24 mouse cellular contexts compared by ENCODE assay signal in the genomic region with DNA sequence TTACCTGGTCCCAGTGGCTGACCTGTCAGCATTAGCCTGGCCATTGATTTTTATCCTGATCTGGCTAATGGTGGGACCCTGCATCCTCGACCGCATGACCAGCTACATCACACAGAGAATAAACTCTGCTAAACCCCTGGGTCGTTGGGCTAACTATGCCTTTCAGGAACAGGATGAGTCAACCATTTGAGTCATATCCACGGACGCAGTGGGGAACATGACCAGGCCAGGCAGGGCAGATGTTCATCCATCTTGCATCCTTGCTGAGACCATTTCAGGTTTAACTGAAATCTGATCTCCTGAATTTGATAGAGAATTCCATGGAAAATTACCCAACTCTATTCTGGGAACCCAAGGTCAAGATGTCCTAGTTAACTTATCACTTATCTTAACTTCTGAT.
"Had no signal": no experiment of that assay in that cellular context is flagged by ENCODE, and none has a peak within 500 bp of the region (broad histone marks: within the 10 kb centered on the region; RNA-seq: fewer than 3 reads in every experiment).

No protein-coding gene starts in this region.

- H3K9ac ChIP-seq: heart, embryonic 13.5 days; heart, embryonic 15.5 days; hindbrain, embryonic 13.5 days; hindbrain, embryonic 15.5 days; kidney, embryonic 15.5 days; limb, embryonic 13.5 days; limb, embryonic 15.5 days; liver, embryonic 12.5 days; liver, embryonic 14.5 days had no signal

- H3K36me3 ChIP-seq: heart, embryonic 13.5 days; heart, embryonic 15.5 days; hindbrain, embryonic 13.5 days; hindbrain, embryonic 15.5 days; kidney, embryonic 15.5 days; limb, embryonic 13.5 days; limb, embryonic 15.5 days; liver, embryonic 12.5 days had no signal

- DNase-seq: gastrocnemius, postnatal 36 days; heart, adult 11 months; heart, adult 2 months; heart, postnatal 14 days; heart, postnatal 36 days; kidney, adult 11 months; kidney, postnatal 14 days; layer of hippocampus, adult 9-11 months; layer of hippocampus, postnatal 36 days; left cerebral cortex, postnatal 4 days; lung, adult 18-20 months had no signal

- H3K4me3 ChIP-seq: heart, adult 2 months; heart, embryonic 13.5 days; heart, embryonic 15.5 days; hindbrain, embryonic 13.5 days; hindbrain, embryonic 15.5 days; kidney, embryonic 15.5 days; limb, embryonic 13.5 days; limb, embryonic 15.5 days; liver, embryonic 12.5 days had no signal

- H3K4me1 ChIP-seq: hindbrain, embryonic 13.5 days; hindbrain, embryonic 15.5 days; kidney, embryonic 15.5 days; limb, embryonic 13.5 days; limb, embryonic 15.5 days; liver, embryonic 12.5 days had no signal

- H3K27ac ChIP-seq: heart, adult 2 months; heart, embryonic 13.5 days; heart, embryonic 15.5 days; hindbrain, embryonic 13.5 days; hindbrain, embryonic 15.5 days; hindbrain, postnatal 0 days; kidney, embryonic 15.5 days; kidney, postnatal 0 days; limb, embryonic 13.5 days; limb, embryonic 15.5 days; liver, embryonic 12.5 days; liver, embryonic 14.5 days had no signal

- H3K27me3 ChIP-seq: heart, embryonic 13.5 days; heart, embryonic 15.5 days; hindbrain, embryonic 13.5 days; hindbrain, embryonic 15.5 days; kidney, embryonic 15.5 days; limb, embryonic 13.5 days; limb, embryonic 15.5 days; liver, embryonic 12.5 days had no signal

- H3K4me2 ChIP-seq: heart, embryonic 11.5 days; heart, embryonic 13.5 days; heart, embryonic 15.5 days; hindbrain, embryonic 13.5 days; hindbrain, embryonic 15.5 days; kidney, embryonic 15.5 days; limb, embryonic 13.5 days; limb, embryonic 15.5 days; liver, embryonic 12.5 days had no signal

- H3K9me3 ChIP-seq: heart, embryonic 13.5 days; heart, embryonic 15.5 days; hindbrain, embryonic 13.5 days; hindbrain, embryonic 15.5 days; kidney, embryonic 15.5 days; limb, embryonic 13.5 days; limb, embryonic 15.5 days; liver, embryonic 12.5 days had no signal

- ATAC-seq: hindbrain, postnatal 0 days; intestine, embryonic 16.5 days; liver, embryonic 12.5 days had no signal
